Mouse (Mus musculus): ENCODE data around the gene Wdr19.

The Wdr19 gene

GRCm38 (mm10) chr5:65199346-65200128 is at the start of gene Wdr19:
Gene Wdr19, plus strand, starts transcription at chr5:65199696.
- ATAC-seq (ENCODE audit: insufficient number of reproducible peaks, low FRiP score, low TSS enrichment): peak; percentile 98

DNA sequence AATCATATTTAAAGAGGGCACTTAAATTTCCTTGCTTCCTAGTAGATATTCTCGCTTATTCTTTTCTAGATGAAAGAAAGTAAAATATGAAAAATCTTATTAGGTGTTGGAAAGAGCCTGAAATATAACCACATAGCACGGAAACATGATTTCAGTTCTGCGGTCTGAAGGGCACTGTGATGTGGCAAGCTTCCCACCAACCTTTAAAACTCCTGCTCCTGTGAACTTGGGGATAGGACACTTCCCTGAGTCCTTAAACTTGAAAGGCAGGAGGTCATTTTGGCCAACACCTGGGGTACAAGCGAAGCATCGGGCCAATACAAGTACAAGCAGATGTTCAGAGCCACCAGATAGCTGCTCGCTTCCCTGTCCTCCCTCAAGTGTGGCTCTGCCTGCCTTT is 49.8 kb upstream of the Wdr19 start:
- ATAC-seq (ENCODE audit: insufficient number of reproducible peaks, low FRiP score, low TSS enrichment): no peak

DNA sequence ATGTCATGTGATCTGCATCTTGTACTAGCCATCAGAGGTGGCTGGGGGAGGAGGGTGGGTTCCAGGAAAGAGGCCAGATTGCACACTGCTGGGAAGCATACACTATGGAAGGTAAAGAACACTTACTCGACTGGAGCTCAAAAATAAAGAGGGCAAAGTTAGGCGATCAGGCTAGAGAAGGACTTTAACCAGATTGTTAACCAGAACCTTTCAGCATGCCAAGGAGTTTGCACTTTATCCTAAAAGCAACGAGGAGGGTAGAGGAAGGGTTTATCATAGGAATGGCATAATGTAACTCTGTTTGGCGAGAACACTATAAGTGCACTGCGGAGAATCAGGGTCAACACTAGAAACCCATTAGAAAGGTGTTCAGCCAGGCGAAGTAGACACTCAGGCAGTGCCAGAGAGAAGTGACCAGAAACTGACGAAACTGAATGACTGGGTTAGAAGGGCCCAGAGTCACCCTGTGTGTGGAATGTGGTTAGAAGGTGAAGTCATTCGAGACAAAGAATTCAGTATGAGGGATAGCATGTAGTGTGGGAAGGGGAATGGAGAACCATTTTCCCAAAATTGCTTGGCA is 49.0 kb upstream of the Wdr19 start:
- no peak for ATAC-seq (ENCODE audit: insufficient number of reproducible peaks, low FRiP score, low TSS enrichment)

DNA sequence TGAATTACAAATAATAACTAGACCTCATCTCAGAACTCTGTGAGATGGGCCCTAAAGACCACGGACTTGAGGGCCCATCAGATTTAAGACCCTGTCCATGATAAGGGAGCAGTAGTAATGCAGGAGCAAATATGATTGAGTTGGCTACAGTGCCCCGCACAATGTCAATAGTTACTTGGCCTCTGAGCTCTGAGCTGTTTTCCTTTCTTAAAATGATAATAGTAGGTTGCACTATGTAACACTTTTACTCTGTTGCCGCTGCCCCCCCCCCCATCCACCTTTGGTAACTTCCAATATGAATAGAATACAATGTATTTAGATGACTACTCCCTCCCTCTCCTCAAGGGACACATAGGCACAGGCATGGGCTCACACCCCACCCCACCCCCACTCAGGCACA is 48.2 kb upstream of the Wdr19 start:
- no peak for ATAC-seq (ENCODE audit: insufficient number of reproducible peaks, low FRiP score, low TSS enrichment)

DNA sequence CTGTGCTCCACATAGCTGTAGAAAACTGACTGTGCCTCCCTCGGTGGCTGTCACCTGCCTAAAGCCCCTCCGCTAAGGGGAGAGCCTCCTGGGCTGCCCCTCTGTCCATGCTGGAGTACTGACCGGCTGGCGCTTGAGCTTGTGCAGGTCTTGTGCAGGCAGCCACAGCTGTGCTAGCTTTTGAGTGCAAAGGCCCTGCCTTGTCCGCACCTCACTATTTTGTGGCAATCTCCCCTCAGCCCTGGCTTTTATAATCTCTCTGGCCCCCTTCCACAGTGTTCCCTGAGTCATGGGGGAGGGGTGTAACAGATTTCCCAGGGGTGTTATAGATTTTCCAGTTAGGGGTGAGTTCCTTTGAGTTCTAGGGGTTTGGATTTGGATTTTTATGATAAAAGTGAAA is 47.7 kb upstream of the Wdr19 start:
- no peak for ATAC-seq (ENCODE audit: insufficient number of reproducible peaks, low FRiP score, low TSS enrichment)

GRCm38 (mm10) chr5:65154287-65154686 is 45.2 kb upstream of the Wdr19 start:
- no peak for ATAC-seq (ENCODE audit: insufficient number of reproducible peaks, low FRiP score, low TSS enrichment)

DNA sequence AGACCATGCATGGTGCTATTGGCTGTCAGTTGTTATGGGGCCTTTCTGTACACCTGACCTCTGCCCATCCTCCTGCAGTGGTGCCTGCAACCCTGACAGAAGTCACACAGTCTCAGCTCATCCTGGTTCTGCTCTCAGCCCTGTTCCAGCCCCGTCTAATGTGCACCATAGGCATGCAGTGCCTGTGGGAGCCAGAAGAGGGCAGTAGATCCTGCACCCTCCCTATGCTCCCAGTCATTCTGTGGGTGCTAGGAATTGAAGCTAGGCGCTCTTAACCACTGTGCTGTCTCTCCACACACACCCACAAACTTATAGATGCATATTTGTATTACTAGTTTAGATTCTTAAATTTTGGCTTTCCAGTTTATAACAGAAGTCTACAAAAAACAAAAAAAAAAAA is 42.6 kb upstream of the Wdr19 start:
- no peak for ATAC-seq (ENCODE audit: insufficient number of reproducible peaks, low FRiP score, low TSS enrichment)

DNA sequence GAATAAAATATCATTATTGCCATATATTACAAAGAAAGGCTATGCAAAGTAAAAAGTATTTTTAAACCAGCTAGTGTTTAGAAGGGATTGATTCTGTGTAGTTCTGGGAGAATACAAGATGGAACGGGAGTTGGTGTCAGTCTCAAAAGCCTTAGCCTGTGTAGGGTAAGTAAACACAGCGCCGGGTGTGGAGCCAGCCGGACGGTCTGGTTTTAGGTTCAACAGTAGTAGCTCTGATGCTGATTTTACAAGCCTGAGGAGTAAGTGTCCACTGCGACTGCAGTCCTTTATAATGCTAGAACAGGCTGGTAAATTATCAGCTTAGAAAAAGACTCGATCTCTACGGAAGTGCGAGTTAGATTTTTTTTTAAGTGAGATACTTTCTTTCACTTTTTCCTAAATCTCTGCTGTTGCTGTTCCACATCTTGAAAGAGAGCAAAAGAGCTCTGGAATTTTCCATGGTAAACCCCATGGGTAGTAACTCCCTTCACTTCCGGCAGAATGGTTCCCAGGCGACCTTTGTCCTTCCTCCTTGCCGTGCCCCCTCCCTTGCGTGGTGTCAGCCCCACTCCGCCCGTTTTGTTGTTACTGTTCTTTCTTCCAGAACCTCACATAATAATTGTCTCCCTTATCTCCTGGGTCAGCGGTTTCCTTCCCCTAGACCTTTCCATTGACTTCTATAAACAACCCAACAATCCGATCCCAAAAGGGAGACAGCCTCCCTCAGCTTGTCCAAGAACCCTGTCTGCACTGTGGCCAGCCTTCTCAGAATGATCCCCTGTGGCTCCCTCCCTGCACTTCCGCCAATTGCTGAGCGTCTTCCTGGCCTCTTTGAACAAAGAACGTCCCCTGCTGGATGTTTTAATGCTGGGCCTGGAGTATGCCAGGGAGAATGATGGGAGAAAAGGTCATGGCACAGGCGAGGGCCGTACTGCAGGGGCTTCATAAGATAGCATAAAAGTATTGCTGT is 41.8 kb upstream of the Wdr19 start:
- ATAC-seq (ENCODE audit: insufficient number of reproducible peaks, low FRiP score, low TSS enrichment): no peak

GRCm38 (mm10) chr5:65158696-65159305 is 40.7 kb upstream of the Wdr19 start:
- ATAC-seq (ENCODE audit: insufficient number of reproducible peaks, low FRiP score, low TSS enrichment): no peak

DNA sequence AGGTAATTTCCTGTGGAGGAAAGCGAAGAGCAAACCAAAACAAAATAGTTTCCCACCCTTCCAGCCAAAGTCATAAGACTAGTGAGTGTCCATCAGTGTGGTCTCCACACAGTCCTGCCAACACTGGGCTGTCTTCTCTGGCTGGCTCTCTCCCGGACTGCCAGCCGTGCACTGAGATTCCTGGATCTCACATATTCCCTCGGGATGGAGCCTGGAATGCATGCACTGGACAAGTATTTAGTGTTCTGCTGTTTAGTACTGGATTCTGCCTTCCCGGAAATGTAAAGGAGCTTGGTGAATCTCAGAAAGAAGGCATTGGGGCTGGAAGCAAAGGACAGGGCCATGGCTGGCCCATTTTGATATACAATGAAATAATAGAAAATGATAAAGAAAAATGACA is 36.5 kb upstream of the Wdr19 start:
- no peak for ATAC-seq (ENCODE audit: insufficient number of reproducible peaks, low FRiP score, low TSS enrichment)

DNA sequence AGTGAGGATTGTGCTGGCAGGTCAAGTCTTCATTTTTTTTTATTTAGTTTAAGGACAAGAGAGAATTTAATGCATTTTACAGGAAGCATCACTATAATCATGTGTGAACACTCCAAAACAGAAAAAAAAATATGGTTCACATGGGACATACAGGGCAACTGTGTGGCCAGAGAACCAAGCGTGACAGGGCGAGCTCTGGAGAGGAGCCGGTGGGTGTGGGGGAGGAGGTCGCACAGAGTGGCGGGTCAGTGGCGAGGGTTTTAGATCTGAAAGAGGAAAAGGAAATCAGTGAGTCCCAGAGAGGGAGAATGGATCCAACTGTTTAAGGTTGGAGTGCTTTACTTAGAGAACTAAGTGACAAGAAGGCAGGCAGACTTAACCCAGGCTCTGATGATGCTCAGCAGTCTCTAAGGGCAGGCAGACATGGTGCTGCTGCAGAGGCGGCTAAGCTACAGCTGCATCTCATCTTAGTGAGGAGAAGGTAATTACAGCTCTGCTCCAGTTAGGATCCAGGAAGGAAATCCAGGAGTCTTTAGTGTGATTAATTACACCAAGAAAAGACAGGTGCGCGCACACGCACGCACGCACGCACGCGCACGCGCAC is 35.9 kb upstream of the Wdr19 start:
- ATAC-seq (ENCODE audit: insufficient number of reproducible peaks, low FRiP score, low TSS enrichment): no peak

DNA sequence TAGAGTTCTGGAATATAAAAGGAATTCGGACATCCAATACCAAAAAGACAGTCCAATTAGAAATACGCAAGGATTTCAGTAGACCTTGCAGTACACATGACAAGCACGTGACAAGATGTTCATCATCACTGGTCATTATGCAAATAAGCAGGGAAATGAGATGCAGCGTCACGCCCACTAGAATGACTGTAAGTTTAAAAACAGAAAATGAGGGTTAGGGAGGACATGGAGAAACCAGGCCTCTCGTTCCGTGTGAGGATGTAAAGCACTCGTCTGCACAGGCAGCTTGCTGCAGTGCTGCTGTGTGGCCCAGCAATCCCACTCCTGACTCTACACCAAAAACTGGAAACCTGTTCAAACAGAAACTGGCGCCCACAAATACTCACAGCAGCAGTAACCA is 29.3 kb upstream of the Wdr19 start:
- no peak for ATAC-seq (ENCODE audit: insufficient number of reproducible peaks, low FRiP score, low TSS enrichment)

DNA sequence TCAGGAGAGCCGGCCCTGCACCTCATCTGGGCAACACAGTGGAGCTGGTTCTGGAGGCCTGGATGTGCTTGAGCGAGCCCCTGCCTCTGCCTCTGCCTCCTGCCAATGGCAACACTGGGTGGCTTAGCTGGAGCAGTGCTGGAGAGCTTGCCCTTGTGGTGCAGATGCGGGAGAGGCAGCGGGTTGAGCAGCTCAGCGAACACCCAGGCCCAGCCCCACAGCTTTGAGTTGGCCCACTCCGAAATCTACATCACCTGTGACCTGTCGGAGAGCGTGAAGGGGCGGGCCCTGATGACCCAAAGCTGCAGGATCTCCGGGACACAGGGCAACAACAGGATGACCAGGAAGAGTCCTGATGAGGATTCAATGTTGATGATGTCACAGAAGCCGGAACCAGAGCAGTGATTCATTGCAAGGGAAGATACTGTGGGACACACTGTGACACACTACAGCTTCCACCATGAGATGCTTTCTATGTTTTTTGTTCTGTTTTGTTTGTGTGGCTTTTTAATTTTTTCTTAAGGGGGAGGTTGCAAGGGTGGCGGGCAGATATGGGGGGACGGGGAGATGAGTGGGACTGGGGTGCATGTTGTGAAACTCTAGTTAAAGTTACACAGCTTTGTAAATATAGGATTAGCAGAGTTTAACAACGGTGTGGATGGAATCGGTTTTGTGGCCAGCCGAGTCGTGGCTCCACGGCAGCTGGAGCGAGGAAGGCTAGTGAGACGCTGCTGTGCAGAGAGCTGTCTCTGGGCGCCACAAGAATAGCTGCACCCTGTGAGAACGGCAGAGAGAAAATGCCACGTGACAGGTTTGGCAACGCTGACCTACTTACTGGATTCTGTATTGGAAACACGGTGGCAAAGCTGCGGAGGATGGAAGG is 24.2 kb upstream of the Wdr19 start:
- peak; percentile 84 for ATAC-seq (ENCODE audit: insufficient number of reproducible peaks, low FRiP score, low TSS enrichment)

DNA sequence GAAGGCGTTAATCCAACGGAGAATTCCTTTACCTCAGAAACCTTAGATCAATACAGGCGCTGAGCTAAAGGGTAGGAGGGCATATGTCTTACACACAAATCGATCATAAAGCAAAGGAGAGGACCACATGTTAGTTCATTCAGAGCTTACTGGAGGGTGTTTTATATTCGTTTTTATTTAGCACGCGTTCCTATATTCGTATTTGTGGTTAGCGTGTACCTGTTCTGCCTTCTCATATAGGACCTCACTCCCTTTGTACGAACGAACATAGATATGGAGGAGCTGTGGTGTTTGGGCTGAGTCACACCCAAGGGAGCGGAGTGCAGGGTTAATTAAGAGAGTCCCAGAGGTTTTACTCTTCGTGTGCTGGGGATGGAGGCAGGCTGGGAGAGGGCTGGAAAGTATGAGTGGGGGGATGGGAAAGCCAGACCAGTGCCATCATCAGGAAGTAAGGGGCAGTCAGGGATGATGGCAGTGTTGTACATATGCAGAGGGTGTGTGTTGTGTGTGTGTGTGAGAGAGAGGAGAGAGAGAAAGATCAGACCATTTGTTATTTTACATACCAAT is 23.5 kb upstream of the Wdr19 start:
- peak; percentile 42; the same call in 1 of the 2 replicates for ATAC-seq (ENCODE audit: insufficient number of reproducible peaks, low FRiP score, low TSS enrichment)

DNA sequence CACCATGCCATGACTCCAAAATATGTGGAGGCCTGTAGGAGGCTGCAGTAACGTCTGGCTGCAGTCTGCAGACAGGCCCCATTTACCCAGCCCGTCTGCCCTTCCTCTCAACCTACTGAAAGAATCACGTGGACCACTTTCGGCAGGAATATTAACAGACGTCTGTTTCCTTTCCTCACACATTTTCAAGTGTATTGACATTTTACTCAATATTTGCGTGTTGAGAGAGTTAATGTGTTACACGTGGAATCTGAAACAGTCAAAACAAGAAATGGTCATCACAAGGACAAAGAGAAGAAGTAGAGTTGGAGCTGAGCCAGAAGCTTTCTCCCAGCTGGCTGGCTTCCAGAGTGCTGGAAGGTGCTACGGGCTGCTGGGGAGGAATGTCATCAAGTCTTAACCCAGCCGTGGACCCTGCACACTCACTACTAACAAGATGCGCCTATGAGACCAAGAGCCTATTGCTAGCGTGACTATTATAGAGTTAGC is 22.4 kb upstream of the Wdr19 start:
- ATAC-seq (ENCODE audit: insufficient number of reproducible peaks, low FRiP score, low TSS enrichment): no peak

DNA sequence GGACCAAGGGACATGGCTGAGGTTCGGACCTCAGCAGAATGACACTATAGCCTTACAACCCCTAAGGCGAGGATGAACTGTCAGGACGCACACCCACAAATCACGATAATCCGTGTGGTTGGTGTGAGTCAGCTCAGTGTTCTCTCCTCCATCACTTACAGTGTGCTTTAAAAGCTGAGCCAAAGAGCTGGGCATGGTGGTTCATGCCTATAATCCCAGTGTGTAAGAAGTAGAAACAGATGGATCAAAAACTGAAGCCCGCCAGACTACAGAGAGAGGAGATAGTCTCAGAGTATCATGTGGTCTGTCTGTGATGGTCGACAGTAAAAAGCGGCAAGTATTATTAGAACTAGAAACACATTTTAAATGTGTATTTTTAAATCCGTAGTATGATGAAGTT is 21.0 kb upstream of the Wdr19 start:
- no peak for ATAC-seq (ENCODE audit: insufficient number of reproducible peaks, low FRiP score, low TSS enrichment)

DNA sequence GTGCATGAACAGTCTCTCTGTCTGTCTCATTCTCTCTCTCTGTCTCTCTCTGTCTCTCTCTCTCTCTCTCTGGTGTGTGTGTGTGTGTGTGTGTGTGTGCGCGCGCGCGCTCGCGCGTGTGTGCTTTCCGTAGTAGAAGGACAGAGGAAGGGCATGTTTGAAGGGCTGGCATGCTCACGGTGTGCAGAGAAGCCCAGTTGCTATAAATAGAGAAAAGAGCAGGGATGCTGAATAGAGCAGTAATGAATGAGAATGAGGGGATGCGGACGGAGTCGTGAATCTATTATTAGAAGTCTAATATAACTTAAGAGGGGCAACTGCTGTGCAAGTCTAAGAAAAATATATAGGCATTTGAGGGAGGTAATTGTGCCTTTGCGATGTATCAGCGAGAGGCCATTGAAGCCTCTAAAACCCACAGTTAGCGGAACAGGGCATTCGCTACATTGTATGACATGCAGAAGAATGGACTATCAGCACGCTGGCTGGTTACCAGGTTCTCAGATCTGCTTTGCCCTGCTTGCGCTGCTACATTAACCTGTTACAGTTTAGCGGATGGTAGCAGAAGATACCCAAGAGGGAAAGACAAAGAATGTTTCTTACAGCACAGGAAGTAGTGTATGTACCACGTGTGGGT is 18.2 kb upstream of the Wdr19 start:
- ATAC-seq (ENCODE audit: insufficient number of reproducible peaks, low FRiP score, low TSS enrichment): peak; percentile 26; the same call in 1 of the 2 replicates

GRCm38 (mm10) chr5:65181794-65182169 is 17.7 kb upstream of the Wdr19 start:
- peak; percentile 22; the same call in 1 of the 2 replicates for ATAC-seq (ENCODE audit: insufficient number of reproducible peaks, low FRiP score, low TSS enrichment)
